Mouse (Mus musculus): ENCODE measurements around the gene Prr23a2. TPM values are rescaled to one million over a fixed set of nuclear protein-coding genes. Genes with fewer than 3 reads are reported as not detected.

Gene Prr23a2
- polyA plus RNA-seq, 1 experiment = 0.38 TPM

DNA sequence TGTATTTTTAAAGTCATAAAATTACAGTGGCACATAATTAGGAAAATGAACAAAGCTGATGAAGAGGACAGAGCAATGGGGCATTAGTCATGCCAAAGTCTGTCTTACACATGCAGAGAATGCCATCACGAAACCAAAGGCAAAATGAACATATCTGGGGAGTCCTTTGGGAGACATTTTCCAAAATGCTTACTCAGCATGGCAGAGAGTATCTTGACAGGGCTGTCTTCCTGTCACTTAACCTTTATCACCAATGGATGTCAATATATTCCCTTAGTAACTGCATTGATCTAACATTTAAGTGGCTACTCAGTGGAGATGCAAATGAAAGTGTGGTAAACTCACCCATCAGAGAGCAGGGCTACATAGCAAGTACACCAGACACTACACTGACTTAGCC lies 45.2 kb downstream of the Prr23a2 start:
- TF ChIP-seq CTCF (IDR thresholded peaks at IDR 0.05; ENCODE audit: control insufficient read depth, insufficient read depth, insufficient replicate concordance, low read depth, low read length) (no peak), POLR2A (IDR thresholded peaks at IDR 0.05; ENCODE audit: control insufficient read depth, low read depth, low read length) (no peak)
- no peaks in the 10 kb centered on the region for H3K4me1 ChIP-seq (ENCODE audit: control insufficient read depth, insufficient read depth, low read length)
- no peaks in the 10 kb centered on the region for H3K36me3 ChIP-seq (ENCODE audit: control insufficient read depth, insufficient read depth, low read length)
- no peak overlapping the region for H3K4me3 ChIP-seq (ENCODE audit: control insufficient read depth, low read depth, low read length)
- no peaks in the 10 kb centered on the region for H3K27me3 ChIP-seq (ENCODE audit: control insufficient read depth, insufficient read depth, low read length)
- no peak overlapping the region for H3K27ac ChIP-seq (ENCODE audit: control insufficient read depth, insufficient read depth, low read depth, low read length)

DNA sequence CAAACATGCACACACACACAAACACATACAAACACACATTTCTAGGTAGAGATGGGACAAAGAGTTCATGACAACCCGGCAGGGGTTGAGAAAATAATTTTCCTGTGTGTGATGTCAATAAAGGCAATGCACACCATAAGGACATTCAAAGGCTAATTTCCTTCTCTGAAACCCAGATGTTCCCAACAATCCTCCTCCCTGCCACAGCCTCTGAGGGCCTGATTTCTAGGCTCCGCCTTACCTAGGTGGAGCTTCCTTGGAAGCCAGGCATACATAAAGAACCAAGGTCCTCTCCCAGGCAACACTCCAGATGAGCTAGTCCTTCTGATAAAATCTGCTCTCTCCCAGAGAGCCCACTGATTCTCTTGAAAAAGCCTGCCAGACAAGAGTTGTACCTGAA lies 46.5 kb downstream of the Prr23a2 start, which contains the start of gene 7420426K07Rik:
TSS of gene 7420426K07Rik (plus strand) at position 301 of the 400 bp plus-strand sequence.
- Histone ChIP-seq H3K36me3 (ENCODE audit: control insufficient read depth, insufficient read depth, low read length) (no peaks in the 10 kb centered on the region), H3K4me3 (ENCODE audit: control insufficient read depth, low read depth, low read length) (no peak within 1 kb of the TSS), H3K27me3 (ENCODE audit: control insufficient read depth, insufficient read depth, low read length) (no peaks in the 10 kb centered on the region), H3K4me1 (ENCODE audit: control insufficient read depth, insufficient read depth, low read length) (no peaks in the 10 kb centered on the region), H3K27ac (ENCODE audit: control insufficient read depth, insufficient read depth, low read depth, low read length) (no peak within 1 kb of the TSS)
- TF ChIP-seq POLR2A (IDR thresholded peaks at IDR 0.05; ENCODE audit: control insufficient read depth, low read depth, low read length) (no peak), CTCF (IDR thresholded peaks at IDR 0.05; ENCODE audit: control insufficient read depth, insufficient read depth, insufficient replicate concordance, low read depth, low read length) (no peak)

Other genes starting within 250 kb of the Prr23a2 start
- gene Prr23a1, start 14.0 kb upstream of the Prr23a2 start, polyA plus RNA-seq (2012; rRNA removed) = 0.96 and 1.5 TPM in 2 replicates
- 0.41 and 0.51 TPM in 2 replicates for gene Prr23a3, start 8.3 kb downstream of the Prr23a2 start, polyA plus RNA-seq (2012; rRNA removed)
- gene 7420426K07Rik, start 46.6 kb downstream of the Prr23a2 start, polyA plus RNA-seq (2012; rRNA removed) = not detected in 2 replicates
- gene Foxl2, start 98.8 kb downstream of the Prr23a2 start, polyA plus RNA-seq (2012; rRNA removed) = not detected in 2 replicates
- gene Faim, start 129.9 kb downstream of the Prr23a2 start, polyA plus RNA-seq (2012; rRNA removed) = 5.0 and 5.6 TPM in 2 replicates
- gene Gm1123, start 179.2 kb downstream of the Prr23a2 start, polyA plus RNA-seq (2012; rRNA removed) = not detected in 2 replicates